Mouse (Mus musculus) spleen, adult 12 weeks (tissue): ENCODE data around the gene Cox6a1.
A peak's percentile ranks its signal among the peaks of the same experiment; 100 is the strongest.
"Not testable (repeated sequence)": the region's sequence is repeated elsewhere in the genome, so short reads cannot be mapped to it uniquely, and the experiment has no call there.

Source experiments
- DNase-seq: peaks from one replicate; pipeline ENCODE4 v3.0.0; 2022; ENCODE audit warnings: low spot score

Cox6a1 gene

GRCm38 (mm10) chr5:115347564-115347963 is 1.2 kb downstream of the Cox6a1 start:
- DNase-seq = peak; percentile 81

- DNase-seq = no peak
Observed at GRCm38 (mm10) chr5:115341314-115342165, 7.2 kb downstream of the Cox6a1 start.

- DNase-seq = peak; percentile 86
Observed at GRCm38 (mm10) chr5:115340577-115341313, 8.0 kb downstream of the Cox6a1 start, which contains the start of the genes Gatc and Triap1. Gatc (minus strand) TSS chr5:115341178. Triap1 (plus strand) TSS chr5:115341225.

- DNase-seq = no peak
Observed at GRCm38 (mm10) chr5:115340007-115340406, 8.8 kb downstream of the Cox6a1 start.

GRCm38 (mm10) chr5:115333626-115334025 is 15.2 kb downstream of the Cox6a1 start:
- DNase-seq = no peak

GRCm38 (mm10) chr5:115330955-115331354 is 17.8 kb downstream of the Cox6a1 start:
- DNase-seq = no peak

GRCm38 (mm10) chr5:115327610-115328548 is 20.9 kb downstream of the Cox6a1 start:
- DNase-seq = peak; percentile 36

- DNase-seq = peak; percentile 88
Observed at GRCm38 (mm10) chr5:115326875-115327609, 21.7 kb downstream of the Cox6a1 start, which contains the start of gene Srsf9. Srsf9 (plus strand) TSS chr5:115327177.

GRCm38 (mm10) chr5:115326256-115326831 is 22.4 kb downstream of the Cox6a1 start:
- peak; percentile 47 for DNase-seq

GRCm38 (mm10) chr5:115319004-115319940 is 29.5 kb downstream of the Cox6a1 start:
- DNase-seq = peak; percentile 31

GRCm38 (mm10) chr5:115317645-115318328 is 31.0 kb downstream of the Cox6a1 start:
- DNase-seq = no peak

GRCm38 (mm10) chr5:115316968-115317644 is 31.7 kb downstream of the Cox6a1 start:
- DNase-seq = no peak

- no peak for DNase-seq
Observed at GRCm38 (mm10) chr5:115313668-115313943, 35.2 kb downstream of the Cox6a1 start.

- DNase-seq = no peak
Observed at GRCm38 (mm10) chr5:115312816-115313667, 35.7 kb downstream of the Cox6a1 start.

GRCm38 (mm10) chr5:115312354-115312753 is 36.4 kb downstream of the Cox6a1 start:
- no peak for DNase-seq

- DNase-seq = not testable (repeated sequence)
Observed at GRCm38 (mm10) chr5:115302190-115302589, 46.6 kb downstream of the Cox6a1 start.

- no peak for DNase-seq
Observed at GRCm38 (mm10) chr5:115301615-115302014, 47.2 kb downstream of the Cox6a1 start.
